Mouse (Mus musculus) cerebellum, adult 2 months (tissue): ENCODE results near the gene Cpox.

Experiments used
- CTCF ChIP-seq: fragments of 200-500 bp; IDR thresholded peaks from 2 replicates; pipeline ENCODE4 v1.5.1; 2011; ENCODE audit warnings: low read depth, mild to moderate bottlenecking, control low read depth, low read length, moderate library complexity, borderline replicate concordance; ENCODE audit not compliant: insufficient read depth
- POLR2A ChIP-seq: fragments of 200-500 bp; IDR thresholded peaks from 2 replicates; pipeline ENCODE4 v1.6.1; 2011; ENCODE audit warnings: low read length, control low read depth, borderline replicate concordance; ENCODE audit not compliant: insufficient read depth

- no peak for TF ChIP-seq CTCF
- no peak for TF ChIP-seq POLR2A
Measured at GRCm38 (mm10) chr16:58684537-58684936, 14.4 kb downstream of the Cpox start.
